Mouse (Mus musculus): ENCODE measurements around the gene Map2.

Map2 gene

GRCm38 (mm10) chr1:66175041-66175665 lies at the start of gene Map2:
Gene Map2, plus strand, starts transcription at chr1:66175273.
- DNase-seq (ENCODE audit: low spot score), result no peak

DNA sequence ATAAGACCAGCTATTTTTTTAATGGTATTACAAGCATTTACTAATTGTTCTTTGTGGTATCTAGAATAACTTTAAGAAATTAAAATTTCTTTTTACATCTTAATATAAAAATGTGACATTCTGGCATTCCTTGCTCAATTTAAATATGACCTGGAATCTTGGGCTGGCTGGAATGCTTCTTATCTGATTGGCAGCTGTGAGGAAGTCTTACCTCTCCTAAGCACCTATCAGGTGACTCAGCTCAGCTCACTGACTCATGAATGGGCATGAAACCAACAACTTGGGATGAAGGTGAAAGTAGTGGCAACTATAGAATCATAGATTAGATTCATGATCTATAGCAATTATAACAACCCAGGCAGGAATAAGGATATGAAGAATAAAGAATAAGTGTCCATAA lies 42.1 kb upstream of the Map2 start:
- no peak for DNase-seq (ENCODE audit: low spot score)

- no peak for DNase-seq (ENCODE audit: low spot score)
Observed at GRCm38 (mm10) chr1:66135324-66135723, 39.7 kb upstream of the Map2 start.

GRCm38 (mm10) chr1:66140686-66141085 lies 34.4 kb upstream of the Map2 start:
- DNase-seq (ENCODE audit: low spot score), result no peak

DNA sequence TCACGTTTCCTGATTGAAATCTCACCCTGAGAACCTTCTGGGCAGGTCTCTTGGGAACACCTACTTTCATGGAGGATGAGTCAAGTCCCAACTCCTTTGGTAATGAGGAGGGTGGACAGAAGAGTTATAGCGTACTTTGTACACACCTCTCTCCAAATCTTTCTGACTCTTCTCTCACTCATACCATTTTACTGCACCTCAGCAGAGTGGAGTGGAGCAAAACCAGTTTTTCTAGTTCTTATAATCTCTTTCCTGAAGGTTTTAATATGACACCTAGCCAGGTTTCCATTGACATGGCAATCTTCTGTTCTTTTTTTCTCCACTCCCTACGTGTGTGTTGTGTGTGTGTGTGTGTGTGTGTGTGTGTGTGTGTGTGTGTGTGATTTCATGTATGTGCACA lies 29.9 kb upstream of the Map2 start:
- DNase-seq (ENCODE audit: low spot score), result no peak

GRCm38 (mm10) chr1:66148825-66149514 lies 26.1 kb upstream of the Map2 start:
- DNase-seq (ENCODE audit: low spot score), result no peak

GRCm38 (mm10) chr1:66150806-66151205 lies 24.3 kb upstream of the Map2 start:
- DNase-seq (ENCODE audit: low spot score), result no peak

DNA sequence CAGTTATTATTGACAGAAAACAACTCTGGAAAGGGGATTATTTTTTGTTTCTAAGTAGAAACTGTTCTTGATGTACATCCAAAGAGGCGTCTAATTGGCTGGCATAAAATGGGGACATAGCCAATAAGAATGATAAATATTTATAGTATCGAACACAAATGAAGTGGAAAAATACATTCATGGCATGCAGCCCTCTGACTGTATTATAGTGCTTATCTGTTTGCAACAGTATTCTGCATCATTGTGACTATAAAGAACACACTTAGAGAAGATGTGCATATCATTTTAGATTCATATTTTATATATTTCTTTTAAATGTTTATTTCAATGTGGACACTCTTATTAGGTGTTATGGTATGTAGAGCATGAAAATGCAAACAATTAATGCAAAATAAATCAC lies 17.9 kb upstream of the Map2 start:
- no peak for DNase-seq (ENCODE audit: low spot score)

- no peak for DNase-seq (ENCODE audit: low spot score)
Observed at GRCm38 (mm10) chr1:66157589-66157988, 17.5 kb upstream of the Map2 start.

GRCm38 (mm10) chr1:66164648-66165047 lies 10.4 kb upstream of the Map2 start:
- no peak for DNase-seq (ENCODE audit: low spot score)

DNA sequence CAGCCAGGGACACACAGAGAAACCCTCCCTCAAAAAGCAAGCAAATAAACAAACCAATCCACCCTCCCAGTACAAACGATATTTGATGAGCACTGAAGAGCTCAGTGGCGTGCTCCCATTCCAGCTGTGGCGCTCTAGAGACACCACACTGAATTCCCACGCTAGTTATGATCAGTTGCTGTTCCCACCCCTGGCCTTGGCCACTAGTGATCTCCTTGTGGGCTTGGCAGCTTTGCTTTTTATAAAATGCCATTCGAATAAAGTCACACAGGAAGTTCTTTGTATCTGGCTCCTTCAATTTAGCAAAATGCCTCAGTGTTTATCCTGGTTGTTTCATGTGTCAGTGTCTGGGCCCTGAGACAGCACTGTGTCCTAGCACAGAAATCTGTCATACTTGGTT lies 6.4 kb upstream of the Map2 start:
- DNase-seq (ENCODE audit: low spot score), result no peak

GRCm38 (mm10) chr1:66172127-66172526 lies 2.9 kb upstream of the Map2 start:
- no peak for DNase-seq (ENCODE audit: low spot score)

- DNase-seq (ENCODE audit: low spot score), result no peak
Observed at GRCm38 (mm10) chr1:66173630-66174029, 1.4 kb upstream of the Map2 start.

DNA sequence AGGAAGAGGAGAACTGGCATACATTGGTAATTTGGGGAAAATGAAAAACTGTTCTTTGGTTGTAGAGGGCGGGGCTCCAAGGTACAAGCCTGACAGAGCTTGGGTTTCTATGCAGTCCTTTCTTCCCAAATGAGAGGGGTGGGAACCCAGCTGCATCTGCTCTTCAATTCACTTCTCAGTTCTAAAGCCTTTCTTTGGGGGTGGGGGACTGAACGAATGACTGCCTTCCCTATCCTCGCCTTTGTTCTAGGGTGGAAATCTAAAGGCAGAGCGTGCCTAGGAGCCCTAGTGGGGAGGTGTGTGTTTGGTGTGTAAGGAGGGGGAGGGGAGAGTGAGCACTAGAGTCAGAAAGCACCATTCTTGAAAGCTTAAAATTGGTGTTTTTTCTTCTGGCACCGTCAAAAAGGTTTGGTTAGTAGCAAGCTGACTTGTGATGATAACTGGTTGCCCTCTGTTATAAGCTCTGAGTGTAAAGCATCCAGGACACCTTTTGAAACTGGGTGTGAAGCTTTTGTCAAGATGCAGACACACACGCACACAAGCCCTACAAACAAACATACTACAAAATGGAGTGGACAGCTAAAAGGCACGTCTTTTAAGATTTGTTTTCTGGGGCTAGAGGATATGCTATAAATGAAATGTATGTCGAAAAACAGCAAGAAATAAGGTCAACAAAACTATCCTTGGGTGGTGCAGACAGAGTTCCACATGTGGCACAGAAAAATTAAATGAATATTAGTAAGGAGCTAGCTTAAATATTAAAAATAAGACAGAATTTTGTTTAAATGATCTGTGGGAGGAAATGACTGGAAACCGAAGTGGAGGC lies 1.2 kb downstream of the Map2 start:
- DNase-seq (ENCODE audit: low spot score), result no peak

DNA sequence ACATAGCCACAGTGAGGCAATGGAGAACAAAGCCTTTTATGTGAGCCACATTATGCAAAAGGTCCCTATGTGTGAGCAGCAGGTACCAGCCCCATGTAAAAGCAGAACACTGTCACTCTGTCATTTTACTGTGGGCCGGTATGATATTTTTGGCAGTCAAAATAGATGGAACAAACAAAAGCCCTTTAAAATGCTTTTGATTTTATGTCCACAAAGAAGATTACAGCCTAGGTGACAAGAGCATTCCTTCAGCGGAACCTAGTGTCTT lies 1.7 kb downstream of the Map2 start:
- DNase-seq (ENCODE audit: low spot score), result no peak

- DNase-seq (ENCODE audit: low spot score), result no peak
Observed at GRCm38 (mm10) chr1:66177489-66178170, 2.6 kb downstream of the Map2 start.

- no peak for DNase-seq (ENCODE audit: low spot score)
Observed at GRCm38 (mm10) chr1:66187016-66187681, 12.1 kb downstream of the Map2 start.

- DNase-seq (ENCODE audit: low spot score), result no peak
Observed at GRCm38 (mm10) chr1:66192401-66192800, 17.3 kb downstream of the Map2 start.

GRCm38 (mm10) chr1:66192891-66193290 lies 17.8 kb downstream of the Map2 start:
- DNase-seq (ENCODE audit: low spot score), result no peak

DNA sequence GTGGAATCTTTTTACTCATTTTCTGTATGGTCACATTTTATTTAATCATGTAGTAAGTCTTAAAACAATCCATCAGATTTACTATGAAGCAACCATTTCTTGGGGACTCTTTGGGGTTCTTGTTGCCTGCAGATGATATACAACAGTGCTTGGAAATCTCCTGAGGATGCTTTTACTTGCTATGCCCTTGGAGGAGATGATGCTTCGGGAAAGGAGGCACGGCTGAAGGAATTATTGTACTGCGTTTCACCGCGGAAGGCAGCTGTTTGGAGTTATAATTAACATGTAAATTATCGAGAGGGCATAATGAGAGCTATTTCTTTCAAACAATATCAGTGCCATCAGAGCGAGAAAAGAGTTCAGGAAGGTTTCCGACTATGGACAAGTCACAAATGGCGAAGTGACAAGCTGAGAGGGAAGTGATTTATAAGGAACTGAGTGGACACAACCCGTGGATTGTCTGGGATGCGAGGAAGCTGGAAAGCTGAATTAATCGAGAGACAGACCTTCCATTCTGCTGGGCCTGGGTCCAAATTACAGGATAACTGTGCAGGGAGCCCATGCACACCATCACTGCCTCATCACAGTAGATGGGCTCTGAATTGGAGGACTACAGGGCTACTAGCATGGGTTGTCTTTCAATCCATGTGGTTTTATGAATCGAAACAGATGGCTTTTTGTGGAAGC lies 20.1 kb downstream of the Map2 start:
- no peak for DNase-seq (ENCODE audit: low spot score)

GRCm38 (mm10) chr1:66196240-66196639 lies 21.2 kb downstream of the Map2 start:
- no peak for DNase-seq (ENCODE audit: low spot score)

DNA sequence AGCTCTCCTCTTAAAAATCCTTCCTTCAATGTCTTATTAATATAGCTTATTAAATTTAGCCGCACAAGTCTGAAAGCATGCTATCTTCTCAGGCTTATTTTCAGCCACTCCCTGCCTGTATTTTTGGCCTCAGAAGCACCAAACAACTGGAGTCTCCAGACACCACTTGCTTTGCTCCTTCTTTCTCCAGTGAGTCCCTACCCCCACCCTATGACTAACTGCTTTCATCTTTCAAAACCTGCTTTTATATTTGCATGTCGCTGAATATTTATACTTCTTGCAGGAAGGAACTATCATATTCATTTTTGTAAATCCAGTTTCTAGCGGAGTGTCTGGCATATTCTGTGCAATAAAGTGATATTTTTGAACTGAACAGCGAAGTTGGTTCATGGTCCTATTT lies 21.6 kb downstream of the Map2 start:
- DNase-seq (ENCODE audit: low spot score), result no peak
